Mouse (Mus musculus): ENCODE measurements around the gene Rpl38. TPM values are rescaled to one million over a fixed set of nuclear protein-coding genes. Genes with fewer than 3 reads are reported as not detected.

Gene Rpl38
- polyA plus RNA-seq, 1 experiment from 2014 or later: 935 TPM

DNA sequence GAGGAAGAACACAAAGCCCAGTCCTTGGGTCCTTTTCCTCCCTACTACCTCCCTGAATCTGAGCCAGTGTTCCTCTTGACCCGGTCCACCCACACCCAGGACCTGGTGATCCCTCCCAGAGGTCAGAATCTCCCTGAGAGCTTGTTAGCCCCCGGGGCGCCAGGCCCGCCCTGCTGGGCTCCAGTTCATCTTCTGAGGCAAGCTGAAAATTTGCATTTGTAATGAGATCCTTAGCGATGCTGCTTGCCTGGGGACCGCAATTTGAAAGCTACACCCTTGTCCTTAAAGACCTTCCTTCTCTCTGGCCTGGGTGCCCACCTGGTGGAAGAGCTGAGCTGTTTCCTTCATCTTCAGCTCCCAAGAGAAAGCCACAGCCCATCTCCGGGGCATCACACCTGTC, 24.3 kb downstream of the Rpl38 start:
- no peak overlapping the region for H3K4me3 ChIP-seq (ENCODE audit: low read depth, low read length)
- H3K36me3 ChIP-seq (ENCODE audit: control insufficient read depth, insufficient read depth): peaks cover 45% of the 10 kb centered on the region
- H3K27me3 ChIP-seq (replicated peaks; ENCODE audit: control insufficient read depth, insufficient read depth, low read length): no peaks in the 10 kb centered on the region
- TF ChIP-seq CTCF (IDR thresholded peaks at IDR 0.05; ENCODE audit: low read depth): no peak
- WGBS: 64% methylated on average over 7 of the region's 7 CpGs
- no peak for ATAC-seq
- no peak overlapping the region for H3K4me2 ChIP-seq (replicated peaks; ENCODE audit: low read depth)
- no peaks in the 10 kb centered on the region for H3K9me3 ChIP-seq (ENCODE audit: control insufficient read depth)
- no peak overlapping the region for H3K9ac ChIP-seq (ENCODE audit: low read depth, low read length)
- H3K4me1 ChIP-seq (replicated peaks; ENCODE audit: control insufficient read depth, insufficient read depth, low read length): no peaks in the 10 kb centered on the region
- no peak overlapping the region for H3K27ac ChIP-seq (ENCODE audit: low read depth, low read length)

DNA sequence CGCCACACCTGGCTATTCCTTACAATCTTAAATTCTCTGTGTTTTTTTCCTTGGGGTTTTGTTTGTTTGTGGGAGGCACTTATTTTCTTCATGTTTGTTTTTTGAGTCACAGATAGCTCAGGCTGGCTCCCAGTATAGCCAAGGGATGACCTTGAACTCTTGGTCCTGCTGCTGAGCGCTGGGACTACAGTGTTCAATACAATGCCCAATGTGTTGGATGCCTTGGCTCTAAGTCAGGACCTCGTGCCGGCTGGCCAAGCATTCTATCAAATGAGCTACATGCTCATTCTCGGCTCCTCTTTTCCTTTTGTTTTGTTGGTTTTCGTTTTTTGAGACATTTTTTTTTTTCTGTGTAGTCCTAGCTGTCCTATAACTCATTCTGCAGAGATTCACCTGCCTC, 25.1 kb downstream of the Rpl38 start:
- no peak overlapping the region for H3K27ac ChIP-seq (ENCODE audit: low read depth, low read length)
- no peak for TF ChIP-seq CTCF (IDR thresholded peaks at IDR 0.05; ENCODE audit: low read depth)
- WGBS: 86% methylated on average over 6 of the region's 6 CpGs
- no peaks in the 10 kb centered on the region for H3K4me1 ChIP-seq (replicated peaks; ENCODE audit: control insufficient read depth, insufficient read depth, low read length)
- peaks cover 46% of the 10 kb centered on the region for H3K36me3 ChIP-seq (ENCODE audit: control insufficient read depth, insufficient read depth)
- no peaks in the 10 kb centered on the region for H3K9me3 ChIP-seq (ENCODE audit: control insufficient read depth)
- H3K4me2 ChIP-seq (replicated peaks; ENCODE audit: low read depth): no peak overlapping the region
- no peaks in the 10 kb centered on the region for H3K27me3 ChIP-seq (replicated peaks; ENCODE audit: control insufficient read depth, insufficient read depth, low read length)
- no peak for ATAC-seq
- no peak overlapping the region for H3K4me3 ChIP-seq (ENCODE audit: low read depth, low read length)
- no peak overlapping the region for H3K9ac ChIP-seq (ENCODE audit: low read depth, low read length)

DNA sequence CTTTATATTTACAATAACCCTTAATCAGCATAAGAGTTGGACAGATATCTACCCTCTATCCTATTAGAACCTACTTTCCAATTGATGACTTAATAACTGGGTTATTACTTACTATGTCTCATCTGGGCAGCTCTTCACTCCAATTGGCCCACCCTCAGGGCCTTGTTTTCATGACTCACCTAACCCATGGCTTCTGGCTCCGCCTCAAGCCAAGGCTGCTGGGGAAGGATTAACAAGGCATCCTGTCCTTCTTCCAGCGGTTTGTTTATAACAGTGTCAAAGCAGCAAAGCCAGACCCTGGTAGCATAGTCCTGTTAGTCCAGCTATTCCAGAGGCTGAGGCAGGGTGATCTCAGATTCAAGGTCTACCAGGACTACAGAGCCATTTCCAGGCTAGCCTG, 26.1 kb downstream of the Rpl38 start:
- Histone ChIP-seq H3K27ac (ENCODE audit: low read depth, low read length) (no peak overlapping the region), H3K4me2 (replicated peaks; ENCODE audit: low read depth) (no peak overlapping the region), H3K36me3 (ENCODE audit: control insufficient read depth, insufficient read depth) (peaks cover 54% of the 10 kb centered on the region), H3K27me3 (replicated peaks; ENCODE audit: control insufficient read depth, insufficient read depth, low read length) (no peaks in the 10 kb centered on the region), H3K4me3 (ENCODE audit: low read depth, low read length) (no peak overlapping the region), H3K9me3 (ENCODE audit: control insufficient read depth) (no peaks in the 10 kb centered on the region), H3K4me1 (replicated peaks; ENCODE audit: control insufficient read depth, insufficient read depth, low read length) (no peaks in the 10 kb centered on the region), H3K9ac (ENCODE audit: low read depth, low read length) (no peak overlapping the region)
- no peak for TF ChIP-seq CTCF (IDR thresholded peaks at IDR 0.05; ENCODE audit: low read depth)
- ATAC-seq: no peak
- 81% methylated on average over 2 of the region's 2 CpGs for WGBS

DNA sequence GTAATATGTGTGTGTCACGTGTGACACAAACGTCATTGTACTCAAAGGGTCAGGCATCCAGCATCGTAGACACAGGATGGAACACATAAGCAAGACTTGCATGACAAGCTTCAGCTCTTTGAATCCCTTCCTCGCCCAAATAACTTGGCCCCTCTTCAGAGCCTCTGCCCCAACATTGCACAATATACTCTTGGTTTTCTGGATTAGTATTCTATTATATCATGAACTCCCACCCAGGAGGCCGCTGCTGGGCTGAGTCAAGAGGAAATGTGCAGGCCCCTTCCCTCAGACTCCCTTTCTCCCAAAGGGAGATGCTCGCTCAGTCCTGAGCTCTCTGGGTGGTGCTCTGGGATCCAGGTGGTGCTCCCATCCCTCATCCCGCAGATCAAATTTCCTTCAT, 30.2 kb downstream of the Rpl38 start:
- 86% methylated on average over 7 of the region's 7 CpGs for WGBS
- no peak overlapping the region for H3K4me3 ChIP-seq (ENCODE audit: low read depth, low read length)
- H3K27me3 ChIP-seq (replicated peaks; ENCODE audit: control insufficient read depth, insufficient read depth, low read length): no peaks in the 10 kb centered on the region
- no peak overlapping the region for H3K4me2 ChIP-seq (replicated peaks; ENCODE audit: low read depth)
- H3K9me3 ChIP-seq (ENCODE audit: control insufficient read depth): no peaks in the 10 kb centered on the region
- no peaks in the 10 kb centered on the region for H3K4me1 ChIP-seq (replicated peaks; ENCODE audit: control insufficient read depth, insufficient read depth, low read length)
- TF ChIP-seq CTCF (IDR thresholded peaks at IDR 0.05; ENCODE audit: low read depth): no peak
- ATAC-seq: no peak
- no peak overlapping the region; the same call in 1 of the 2 replicates for H3K27ac ChIP-seq (ENCODE audit: low read depth, low read length)
- H3K9ac ChIP-seq (ENCODE audit: low read depth, low read length): no peak overlapping the region
- H3K36me3 ChIP-seq (ENCODE audit: control insufficient read depth, insufficient read depth): peaks cover 47% of the 10 kb centered on the region

DNA sequence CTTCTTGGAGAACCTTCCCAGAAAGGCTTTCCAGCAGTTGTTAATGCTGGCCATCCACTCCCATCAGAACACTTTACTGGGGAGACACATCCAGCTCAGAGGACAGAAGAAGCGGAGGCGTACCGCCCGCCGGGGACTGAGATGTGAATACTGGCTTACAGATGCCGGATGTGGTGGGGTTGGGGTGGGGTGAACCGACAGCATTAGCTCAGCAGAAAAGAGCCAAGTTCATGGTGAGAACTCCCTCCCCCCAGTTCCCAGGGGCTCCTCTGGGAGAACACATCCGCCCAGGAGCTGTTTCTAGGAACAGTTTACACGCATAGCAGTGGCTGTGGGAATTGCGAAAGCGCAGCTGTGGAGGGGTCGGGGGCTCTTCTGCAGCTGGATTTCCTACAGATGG, 31.2 kb downstream of the Rpl38 start:
- Histone ChIP-seq H3K9ac (ENCODE audit: low read depth, low read length) (no peak overlapping the region), H3K36me3 (ENCODE audit: control insufficient read depth, insufficient read depth) (peaks cover 48% of the 10 kb centered on the region), H3K27me3 (replicated peaks; ENCODE audit: control insufficient read depth, insufficient read depth, low read length) (no peaks in the 10 kb centered on the region), H3K27ac (ENCODE audit: low read depth, low read length) (no peak overlapping the region; the same call in 1 of the 2 replicates), H3K4me2 (replicated peaks; ENCODE audit: low read depth) (no peak overlapping the region), H3K9me3 (ENCODE audit: control insufficient read depth) (no peaks in the 10 kb centered on the region), H3K4me1 (replicated peaks; ENCODE audit: control insufficient read depth, insufficient read depth, low read length) (no peaks in the 10 kb centered on the region), H3K4me3 (ENCODE audit: low read depth, low read length) (no peak overlapping the region)
- ATAC-seq: no peak
- 74% methylated on average over 12 of the region's 12 CpGs for WGBS
- no peak for TF ChIP-seq CTCF (IDR thresholded peaks at IDR 0.05; ENCODE audit: low read depth)

DNA sequence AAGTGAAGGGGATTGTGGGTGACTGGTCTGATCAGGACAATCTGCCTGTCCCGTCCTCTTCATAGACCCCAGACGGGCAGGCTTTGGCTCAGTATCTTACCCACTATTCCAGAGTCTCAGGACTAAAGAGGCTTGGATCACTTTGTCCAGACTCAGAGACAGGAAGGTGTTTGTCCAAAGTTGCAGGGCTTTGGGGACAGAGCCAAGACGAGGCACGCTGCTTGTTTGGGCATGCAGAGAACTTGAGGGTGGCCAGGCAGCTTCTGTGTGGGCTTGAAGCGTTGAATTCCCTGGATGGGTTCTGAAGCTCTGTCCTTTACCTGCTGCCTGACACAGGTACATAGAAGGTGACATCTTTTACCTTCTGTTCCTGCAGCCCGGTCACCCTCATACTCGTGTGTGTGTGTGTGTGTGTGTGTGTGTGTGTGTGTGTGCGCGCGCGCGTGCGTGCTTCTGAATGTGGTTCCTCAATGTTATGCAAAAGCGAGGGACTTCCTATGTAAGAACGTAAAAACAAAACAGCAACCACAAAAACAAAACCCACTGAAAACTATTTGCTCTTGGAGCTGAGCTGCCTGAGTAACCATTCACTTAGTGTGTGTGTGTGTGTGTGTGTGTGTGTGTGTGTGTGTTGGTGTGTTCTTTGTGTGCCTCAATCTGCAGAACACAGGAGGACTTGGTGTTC, 34.1 kb downstream of the Rpl38 start:
- Histone ChIP-seq H3K4me2 (replicated peaks; ENCODE audit: low read depth) (no peak overlapping the region), H3K9ac (ENCODE audit: low read depth, low read length) (no peak overlapping the region), H3K27me3 (replicated peaks; ENCODE audit: control insufficient read depth, insufficient read depth, low read length) (no peaks in the 10 kb centered on the region), H3K4me1 (replicated peaks; ENCODE audit: control insufficient read depth, insufficient read depth, low read length) (no peaks in the 10 kb centered on the region), H3K4me3 (ENCODE audit: low read depth, low read length) (no peak overlapping the region), H3K9me3 (ENCODE audit: control insufficient read depth) (no peaks in the 10 kb centered on the region), H3K36me3 (ENCODE audit: control insufficient read depth, insufficient read depth) (peaks cover 56% of the 10 kb centered on the region), H3K27ac (ENCODE audit: low read depth, low read length) (no peak overlapping the region)
- no peak for ATAC-seq
- TF ChIP-seq CTCF (IDR thresholded peaks at IDR 0.05; ENCODE audit: low read depth): no peak
- WGBS: 88% methylated on average over 15 of the region's 15 CpGs

DNA sequence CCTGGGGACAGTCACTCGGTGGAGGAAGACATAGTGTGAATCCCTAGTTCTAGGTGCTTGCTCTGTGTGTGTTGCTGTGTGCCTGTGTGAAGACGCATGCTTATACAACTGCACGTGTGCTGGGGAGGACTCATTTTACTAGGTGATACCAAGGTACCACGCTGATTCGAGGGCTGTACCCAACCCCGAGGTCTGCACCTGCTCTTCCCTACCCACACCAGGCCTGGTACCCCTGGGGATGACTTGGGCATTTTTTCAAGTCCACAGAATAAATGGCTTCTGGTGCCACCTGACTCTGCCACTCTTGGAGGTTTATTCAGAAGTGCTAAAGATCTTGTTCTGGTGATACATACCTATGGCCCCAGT, 34.7 kb downstream of the Rpl38 start:
- Histone ChIP-seq H3K9ac (ENCODE audit: low read depth, low read length) (no peak overlapping the region), H3K27ac (ENCODE audit: low read depth, low read length) (no peak overlapping the region), H3K4me3 (ENCODE audit: low read depth, low read length) (no peak overlapping the region), H3K27me3 (replicated peaks; ENCODE audit: control insufficient read depth, insufficient read depth, low read length) (no peaks in the 10 kb centered on the region), H3K36me3 (ENCODE audit: control insufficient read depth, insufficient read depth) (peaks cover 60% of the 10 kb centered on the region), H3K4me1 (replicated peaks; ENCODE audit: control insufficient read depth, insufficient read depth, low read length) (no peaks in the 10 kb centered on the region), H3K9me3 (ENCODE audit: control insufficient read depth) (no peaks in the 10 kb centered on the region), H3K4me2 (replicated peaks; ENCODE audit: low read depth) (no peak overlapping the region)
- no peak for ATAC-seq
- TF ChIP-seq CTCF (IDR thresholded peaks at IDR 0.05; ENCODE audit: low read depth): no peak
- 88% methylated on average over 6 of the region's 6 CpGs for WGBS

All from intestine, postnatal 0 days (tissue).